Mouse (Mus musculus) small intestine, adult 2 months (tissue): ENCODE data around the gene Nfkbiz.

Experiments
- CTCF ChIP-seq: fragments of 200-500 bp; IDR thresholded peaks from 2 replicates; pipeline ENCODE4 v1.5.1; 2012; ENCODE audit warnings: low read depth, mild to moderate bottlenecking, control low read depth, inconsistent platforms, low read length, moderate library complexity, mixed read lengths; ENCODE audit not compliant: insufficient replicate concordance, insufficient read length; ENCODE audit errors: extremely low read depth
- POLR2A ChIP-seq: fragments of 200-500 bp; IDR thresholded peaks from 2 replicates; pipeline ENCODE4 v1.6.1; 2012; ENCODE audit warnings: low read depth, mild to moderate bottlenecking, control low read depth, inconsistent platforms, low read length, moderate library complexity

DNA sequence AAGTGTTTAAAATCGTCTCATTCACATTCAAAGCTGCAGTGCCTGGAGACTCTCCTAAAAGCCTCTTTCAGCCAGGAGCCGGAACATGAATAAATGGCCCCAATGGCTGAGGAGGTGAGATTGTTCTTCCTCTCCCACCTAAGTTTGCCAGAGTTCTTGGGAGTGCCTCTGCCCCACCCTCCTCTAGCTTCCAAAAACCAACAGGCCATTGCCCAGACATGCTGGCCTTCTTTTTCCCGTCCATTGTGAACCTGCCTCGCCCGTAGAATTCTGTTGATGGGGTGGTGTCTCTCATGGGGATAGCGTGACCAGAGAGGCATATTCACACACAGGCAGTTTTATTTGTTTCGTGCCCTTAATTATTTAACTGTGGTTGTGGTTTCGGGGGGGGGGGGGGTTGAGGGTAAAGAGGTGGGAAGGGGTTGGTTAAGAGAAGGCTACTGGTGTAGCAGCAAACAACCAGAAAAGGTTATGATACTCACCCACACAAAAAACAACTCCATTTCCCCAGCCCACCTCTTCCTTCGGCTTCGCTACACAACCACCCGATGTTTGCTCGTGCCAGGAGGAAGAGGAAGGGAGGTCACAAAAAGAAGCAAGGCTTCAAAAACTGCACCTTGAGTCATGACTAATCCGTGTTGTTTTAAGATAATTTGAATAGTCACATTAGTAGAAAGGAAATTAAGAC, 51.2 kb downstream of the Nfkbiz start:
- no peak for TF ChIP-seq CTCF
- TF ChIP-seq POLR2A, result no peak
